Mouse (Mus musculus): ENCODE data around the gene Pck1. TPM values are rescaled to one million over a fixed set of nuclear protein-coding genes. Genes with fewer than 3 reads are reported as not detected.
"Not testable (repeated sequence)": the region's sequence is repeated elsewhere in the genome, so short reads cannot be mapped to it uniquely, and the experiment has no call there.

The Pck1 gene
- not detected in 2 replicates for total RNA-seq (2017)

- ATAC-seq (ENCODE audit: extremely low read depth, insufficient number of reproducible peaks, low FRiP score, poor library complexity, severe bottlenecking), result no peak
Measured at GRCm38 (mm10) chr2:173152436-173153151, at the start of gene Pck1. Gene Pck1, plus strand, starts transcription at chr2:173153048.

DNA sequence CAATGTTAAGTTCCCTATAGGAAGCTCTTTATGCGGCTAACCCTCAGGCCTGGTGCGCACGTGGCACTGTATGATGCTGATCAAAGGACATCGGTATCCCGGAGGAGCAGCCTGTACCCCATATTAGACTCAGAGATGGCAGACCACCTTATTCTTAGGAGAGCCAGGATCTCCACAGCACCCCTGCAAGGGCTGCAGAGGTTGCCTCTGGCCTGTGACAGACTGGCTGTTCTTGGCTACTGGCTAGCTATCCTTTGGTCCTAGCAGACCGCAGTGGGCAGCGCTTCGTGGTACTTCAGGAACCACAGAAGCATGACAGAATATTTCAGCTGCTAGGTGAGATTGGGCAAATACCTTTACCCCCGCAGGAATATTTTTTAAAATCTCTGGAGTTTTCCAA lies 46.4 kb upstream of the Pck1 start:
- no peak for ATAC-seq (ENCODE audit: extremely low read depth, insufficient number of reproducible peaks, low FRiP score, poor library complexity, severe bottlenecking)

DNA sequence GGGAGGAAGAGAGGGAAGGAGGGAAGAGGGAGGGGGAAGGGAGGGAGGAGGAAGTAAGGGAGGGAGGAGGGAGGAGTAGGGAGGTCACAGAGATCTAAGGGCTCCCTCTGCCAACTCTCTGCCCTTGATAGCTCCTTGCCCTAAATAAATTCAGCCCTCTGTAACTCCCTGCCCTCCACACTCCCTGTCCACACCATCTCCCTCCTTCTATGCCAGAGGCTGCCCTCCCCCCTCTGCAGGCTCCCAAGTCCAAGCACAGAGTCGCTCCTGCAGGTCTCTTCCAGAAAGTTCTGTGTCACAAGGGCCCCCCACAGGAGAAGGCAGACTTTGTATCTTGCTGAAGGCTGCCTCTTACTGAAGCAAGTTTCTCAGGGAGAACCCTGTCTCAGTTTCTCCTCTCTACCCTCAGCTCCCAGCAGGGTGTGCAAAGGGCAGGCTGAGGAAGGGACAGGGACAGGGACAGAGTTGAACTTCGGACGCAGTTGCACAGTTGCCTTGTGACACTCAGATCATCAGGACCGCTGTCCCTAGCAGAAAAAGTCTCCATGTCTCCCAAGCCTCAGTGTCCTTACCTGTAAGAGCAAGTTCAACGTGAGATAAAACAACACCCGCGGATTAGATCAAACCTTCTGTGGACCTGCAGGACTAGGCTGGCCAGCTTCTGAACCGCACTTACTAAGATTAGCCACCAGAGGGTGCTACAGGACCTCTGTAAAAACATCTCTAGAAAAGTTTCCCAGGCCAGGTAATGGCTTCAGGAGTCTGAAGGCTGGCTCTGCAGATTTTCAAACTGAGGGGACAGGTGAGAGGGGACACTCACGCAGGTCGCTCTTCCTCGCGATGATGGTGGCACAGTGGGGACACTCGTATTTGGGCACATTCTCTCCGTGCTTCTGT lies 45.7 kb upstream of the Pck1 start:
- ATAC-seq (ENCODE audit: extremely low read depth, insufficient number of reproducible peaks, low FRiP score, poor library complexity, severe bottlenecking), result peak; percentile 51

DNA sequence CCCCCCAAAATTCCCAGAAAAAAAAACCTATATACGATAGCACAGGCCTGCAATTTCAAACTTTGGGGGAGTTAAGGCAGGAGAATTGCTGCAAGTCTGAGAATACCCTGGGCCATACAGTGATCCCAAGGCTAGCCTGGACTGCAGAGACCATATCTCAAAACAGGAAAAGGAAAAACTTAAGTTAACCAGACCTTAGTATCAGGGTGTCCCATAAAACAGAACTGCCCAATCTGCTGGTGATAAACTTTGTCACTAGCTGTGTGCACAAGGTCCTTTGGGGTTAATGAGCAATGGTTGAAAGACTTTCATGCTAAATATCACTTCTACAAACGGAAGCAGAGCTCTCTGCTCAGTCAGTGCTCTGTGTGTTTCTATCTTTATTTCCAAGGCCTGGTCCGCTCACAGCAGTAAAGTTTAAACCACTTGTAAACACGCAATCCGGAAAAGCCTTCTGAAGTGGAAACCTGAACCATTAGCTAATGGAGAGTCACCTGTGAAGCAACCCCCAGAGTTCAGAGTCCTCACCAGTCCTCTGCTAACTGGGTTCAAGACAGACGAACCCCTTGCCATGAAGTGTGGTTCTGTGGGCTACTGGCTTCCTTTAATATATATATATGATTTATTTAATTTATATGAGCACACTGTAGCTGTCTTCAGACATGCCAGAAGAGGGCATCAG lies 44.2 kb upstream of the Pck1 start:
- ATAC-seq (ENCODE audit: extremely low read depth, insufficient number of reproducible peaks, low FRiP score, poor library complexity, severe bottlenecking), result no peak

GRCm38 (mm10) chr2:173109510-173109909 lies 43.3 kb upstream of the Pck1 start:
- ATAC-seq (ENCODE audit: extremely low read depth, insufficient number of reproducible peaks, low FRiP score, poor library complexity, severe bottlenecking), result no peak

DNA sequence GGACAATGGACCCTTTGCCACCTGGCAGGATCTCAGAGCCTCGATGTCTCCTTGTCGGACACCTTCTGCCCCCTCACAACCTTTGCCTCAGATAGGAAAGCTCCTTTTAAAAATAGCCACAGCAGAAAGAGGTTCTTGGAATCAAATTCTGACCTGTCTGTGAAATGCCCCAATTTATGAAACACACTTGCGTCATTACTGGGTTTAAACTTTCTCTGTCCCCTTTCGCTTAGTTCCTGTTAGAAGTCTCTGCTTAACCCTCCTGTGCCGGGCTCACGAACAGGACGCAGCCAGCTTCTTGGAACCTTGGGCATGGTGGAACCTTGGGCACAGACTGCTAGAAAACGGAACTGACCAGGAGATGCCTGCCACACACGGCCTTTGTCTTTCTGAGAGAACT lies 42.3 kb upstream of the Pck1 start:
- ATAC-seq (ENCODE audit: extremely low read depth, insufficient number of reproducible peaks, low FRiP score, poor library complexity, severe bottlenecking), result no peak

GRCm38 (mm10) chr2:173113796-173114195 lies 39.1 kb upstream of the Pck1 start:
- not testable (repeated sequence) for ATAC-seq (ENCODE audit: extremely low read depth, insufficient number of reproducible peaks, low FRiP score, poor library complexity, severe bottlenecking)

DNA sequence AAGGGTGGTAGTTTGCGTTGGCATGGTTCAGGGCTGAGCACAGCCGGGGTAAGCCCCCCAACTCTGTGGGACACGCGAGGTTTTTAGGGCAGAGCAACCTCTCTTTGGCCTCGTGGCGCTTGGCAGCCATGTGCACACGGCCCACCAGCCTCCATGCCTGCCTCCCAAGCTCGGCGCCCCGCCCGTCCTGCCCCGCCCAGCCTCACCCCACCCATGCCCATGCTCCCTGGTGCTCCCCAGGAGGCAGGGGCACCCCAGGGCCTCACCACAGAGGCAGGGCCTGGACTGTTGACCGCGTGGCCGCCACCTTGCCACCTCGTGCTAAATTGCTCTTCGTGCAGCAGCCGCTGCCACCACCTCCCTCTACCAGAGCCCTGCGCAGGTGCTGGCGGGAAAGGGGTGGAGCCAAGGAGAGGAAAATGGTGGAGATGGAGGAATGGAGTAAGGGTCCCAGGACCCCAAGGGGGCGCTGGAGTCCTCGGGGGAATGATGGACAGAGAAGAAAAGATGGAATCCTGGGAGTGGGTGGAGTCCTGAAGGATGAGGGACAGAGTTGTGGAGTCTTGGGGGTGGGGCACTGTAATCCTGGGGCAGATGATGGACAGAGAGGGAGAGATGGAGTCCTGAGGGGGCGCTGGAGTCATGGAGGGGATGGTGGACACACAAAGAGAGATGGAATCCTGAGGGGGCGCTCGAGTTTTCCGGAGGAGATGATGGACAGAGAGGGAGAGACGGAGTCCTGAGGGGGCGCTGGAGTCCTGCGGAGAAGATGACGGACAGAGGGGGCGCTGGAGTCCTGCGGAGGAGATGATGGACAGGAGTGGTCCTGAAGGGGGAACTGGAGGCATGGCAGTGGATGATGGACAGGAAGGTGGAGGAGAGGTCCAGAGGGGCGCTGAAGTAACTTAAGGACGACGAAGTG lies 33.6 kb upstream of the Pck1 start, which contains the start of gene Ctcfl:
Gene Ctcfl (minus strand): TSS at position 503 of the 922 bp plus-strand sequence.
- ATAC-seq (ENCODE audit: extremely low read depth, insufficient number of reproducible peaks, low FRiP score, poor library complexity, severe bottlenecking), result no peak

DNA sequence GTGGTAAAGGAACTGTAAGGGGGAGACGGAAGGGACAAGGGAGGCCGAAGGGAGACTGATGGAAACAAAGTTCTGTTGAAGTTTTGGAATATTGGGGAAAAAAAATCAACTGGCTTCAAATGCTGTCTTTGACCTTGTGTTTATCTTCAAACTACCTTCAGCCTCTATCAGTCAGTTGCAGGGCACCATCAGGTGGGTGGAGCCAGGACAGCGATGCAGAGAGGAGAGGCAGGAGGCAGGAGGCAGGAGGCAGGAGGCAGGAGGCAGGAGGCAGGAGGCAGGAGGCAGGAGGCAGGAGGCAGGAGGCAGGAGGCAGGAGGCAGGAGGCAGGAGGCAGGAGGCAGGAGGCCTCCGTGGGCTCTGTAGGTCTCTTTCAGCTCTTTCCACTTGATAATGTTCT lies 32.7 kb upstream of the Pck1 start:
- ATAC-seq (ENCODE audit: extremely low read depth, insufficient number of reproducible peaks, low FRiP score, poor library complexity, severe bottlenecking), result not testable (repeated sequence)

- ATAC-seq (ENCODE audit: extremely low read depth, insufficient number of reproducible peaks, low FRiP score, poor library complexity, severe bottlenecking), result no peak
Measured at GRCm38 (mm10) chr2:173124022-173124735, 28.7 kb upstream of the Pck1 start.

DNA sequence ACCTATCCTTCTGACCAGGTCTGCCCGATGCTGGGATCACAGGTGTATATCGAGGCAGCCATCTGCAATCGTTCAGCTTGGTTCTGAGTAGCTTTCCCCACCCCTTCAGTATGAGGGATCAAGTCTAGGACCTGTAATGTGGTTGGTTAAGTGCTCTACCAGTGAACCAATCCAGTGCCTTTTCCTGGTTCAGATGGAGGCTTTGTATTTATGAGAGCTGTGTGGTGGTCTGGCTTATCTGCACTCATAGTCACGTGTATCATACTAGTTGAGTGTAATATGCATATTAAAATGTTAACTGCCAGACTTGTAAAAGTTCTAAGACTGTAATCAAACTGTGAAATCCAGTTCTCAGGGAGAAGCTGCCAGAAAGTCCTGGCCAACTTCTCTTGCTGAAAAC lies 26.5 kb upstream of the Pck1 start:
- no peak for ATAC-seq (ENCODE audit: extremely low read depth, insufficient number of reproducible peaks, low FRiP score, poor library complexity, severe bottlenecking)

DNA sequence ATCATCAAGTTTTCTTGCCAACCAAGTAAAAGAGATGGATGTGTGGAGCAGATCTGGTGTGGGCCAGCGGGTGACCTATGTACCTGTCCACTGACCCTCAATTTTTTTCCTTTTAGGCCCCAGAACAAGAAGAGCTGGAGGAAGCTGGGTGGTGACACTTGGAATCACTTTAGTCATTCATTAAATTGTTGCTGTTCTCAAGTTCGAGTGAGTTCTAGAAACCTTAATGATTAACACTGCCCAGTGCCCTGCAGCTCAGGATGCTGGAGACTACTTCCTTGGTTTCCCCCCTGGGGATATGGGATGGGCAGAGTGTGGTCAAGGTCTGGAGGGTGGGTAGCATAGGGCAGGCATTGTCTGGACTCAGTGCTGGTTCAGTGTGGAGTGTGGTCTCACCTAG lies 23.7 kb upstream of the Pck1 start:
- ATAC-seq (ENCODE audit: extremely low read depth, insufficient number of reproducible peaks, low FRiP score, poor library complexity, severe bottlenecking), result no peak

GRCm38 (mm10) chr2:173132262-173132661 lies 20.6 kb upstream of the Pck1 start:
- no peak for ATAC-seq (ENCODE audit: extremely low read depth, insufficient number of reproducible peaks, low FRiP score, poor library complexity, severe bottlenecking)

GRCm38 (mm10) chr2:173132794-173133300 lies 20.0 kb upstream of the Pck1 start:
- ATAC-seq (ENCODE audit: extremely low read depth, insufficient number of reproducible peaks, low FRiP score, poor library complexity, severe bottlenecking), result no peak

GRCm38 (mm10) chr2:173134695-173135094 lies 18.2 kb upstream of the Pck1 start:
- ATAC-seq (ENCODE audit: extremely low read depth, insufficient number of reproducible peaks, low FRiP score, poor library complexity, severe bottlenecking), result no peak

- no peak for ATAC-seq (ENCODE audit: extremely low read depth, insufficient number of reproducible peaks, low FRiP score, poor library complexity, severe bottlenecking)
Measured at GRCm38 (mm10) chr2:173138323-173139239, 14.3 kb upstream of the Pck1 start.

GRCm38 (mm10) chr2:173143611-173144010 lies 9.2 kb upstream of the Pck1 start:
- no peak for ATAC-seq (ENCODE audit: extremely low read depth, insufficient number of reproducible peaks, low FRiP score, poor library complexity, severe bottlenecking)
